Mouse (Mus musculus) naive thymus-derived CD4-positive, alpha-beta T cell, adult 2 months (primary cell): ENCODE results near the gene 1810010D01Rik.

ENCODE experiments used
- DNase-seq: peaks from one replicate; pipeline ENCODE4 v3.0.0-alpha.2; 2011; ENCODE audit warnings: low read depth

The 1810010D01Rik gene

DNA sequence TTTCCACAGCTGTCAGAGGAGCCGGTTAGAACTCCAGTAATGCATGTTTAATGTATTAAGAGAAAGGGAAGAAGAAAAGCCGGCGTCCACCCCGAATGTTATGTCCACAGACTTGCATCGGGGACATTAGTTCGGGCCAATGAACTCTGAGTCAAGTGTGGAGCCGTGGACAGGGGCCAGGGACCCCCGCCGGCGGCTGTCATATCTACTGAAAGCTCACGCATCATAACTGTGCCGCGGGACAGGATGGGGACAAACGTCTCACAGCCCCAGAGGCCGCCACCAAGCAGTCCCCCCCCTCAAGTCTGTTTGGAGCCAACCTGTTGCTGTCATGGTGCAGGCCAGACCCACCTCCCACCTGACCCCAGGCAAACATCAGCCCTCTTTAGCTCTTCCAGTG lies 34.4 kb downstream of the 1810010D01Rik start:
- no peak for DNase-seq

DNA sequence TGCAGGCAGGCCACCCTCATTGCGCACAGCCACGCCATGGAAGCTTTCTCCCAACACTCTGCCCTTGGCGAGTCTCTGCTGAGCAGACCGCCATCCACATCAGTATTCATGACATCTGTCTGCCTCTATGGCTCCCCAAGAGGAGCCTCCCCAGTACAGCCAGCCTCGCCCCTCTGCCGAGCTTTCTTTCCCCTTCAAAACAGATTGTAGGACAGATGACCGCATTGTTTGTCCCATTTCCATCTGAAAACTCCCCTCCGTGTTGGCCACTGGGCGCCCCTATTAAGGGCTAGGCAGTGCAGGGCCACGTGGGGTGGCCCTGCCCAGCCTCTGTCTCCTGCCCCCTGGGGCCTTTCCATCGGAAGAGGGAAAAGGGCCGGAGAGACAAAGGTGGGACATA lies 34.8 kb downstream of the 1810010D01Rik start:
- no peak for DNase-seq

DNA sequence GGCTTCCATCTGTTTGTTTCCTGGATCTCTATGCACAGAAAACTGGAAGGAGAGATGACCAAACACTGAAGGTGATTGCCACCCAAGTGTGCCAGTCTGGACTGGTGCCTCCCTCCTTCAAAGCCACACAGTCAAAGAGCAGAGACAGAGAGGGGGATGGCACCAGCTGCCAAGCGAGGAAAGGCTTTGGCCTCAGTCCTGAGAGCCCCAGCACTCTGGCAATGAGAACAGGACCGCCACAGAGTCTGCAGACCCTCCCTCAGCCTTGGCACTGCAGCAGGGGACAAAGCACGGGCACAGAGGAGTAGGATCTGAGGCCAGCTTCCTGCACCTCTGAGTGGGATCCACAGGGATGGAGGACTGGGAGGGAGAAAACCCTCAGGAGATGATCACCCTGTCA lies 38.2 kb downstream of the 1810010D01Rik start:
- no peak for DNase-seq

DNA sequence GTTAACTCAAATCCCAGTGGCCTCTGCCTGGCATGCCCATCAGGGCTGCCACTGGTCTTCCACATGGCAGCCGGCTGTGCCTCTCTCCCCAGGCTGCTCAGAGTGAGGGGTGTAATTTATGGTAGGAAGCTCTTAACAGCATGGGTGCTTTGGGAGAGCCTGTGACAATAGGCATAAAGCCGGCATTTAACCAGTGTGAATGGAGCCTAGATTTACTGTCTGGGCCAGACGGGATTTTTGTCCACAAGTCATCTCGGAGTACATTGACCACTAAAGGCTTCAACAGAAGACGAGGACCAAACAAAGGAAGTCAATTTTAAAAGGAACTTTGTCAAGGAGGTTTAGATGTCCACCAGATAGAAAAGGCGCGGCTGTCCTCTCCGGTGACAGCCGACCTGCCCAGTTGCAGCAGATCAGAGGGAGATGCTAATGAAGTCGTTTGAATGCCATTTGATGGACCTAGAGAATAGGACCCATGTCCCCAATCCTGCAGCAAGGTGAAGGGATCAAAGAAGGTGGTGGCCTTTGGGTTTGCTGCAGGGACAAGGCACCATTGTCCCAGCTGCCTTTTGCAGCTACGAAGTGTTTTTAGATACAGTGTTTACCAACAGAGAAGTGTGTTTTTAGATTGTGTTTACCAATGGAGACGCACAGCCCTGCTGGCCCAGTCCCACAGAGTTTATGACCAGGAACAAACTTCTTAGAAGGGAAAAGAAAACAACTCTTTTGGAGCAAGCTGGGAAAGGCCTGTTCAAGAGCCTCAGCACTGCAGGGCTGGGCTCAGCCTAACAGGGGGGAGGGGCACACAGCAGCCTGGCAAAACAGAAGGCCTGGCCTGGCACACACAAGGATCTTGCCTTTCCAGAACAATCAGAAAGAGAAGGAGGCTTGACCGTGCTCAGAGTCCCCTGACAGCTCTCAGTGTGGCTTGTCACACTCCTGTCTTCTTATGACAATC lies 48.4 kb downstream of the 1810010D01Rik start:
- no peak for DNase-seq
